In genomic region chr5:68048783-68049182, GRCm38 (mm10) we compare ENCODE assay signal across 11 mouse cellular contexts. TPM values are rescaled to one million over a fixed set of nuclear protein-coding genes. Genes with fewer than 3 reads are reported as not detected.
DNase-seq lines count a peak whose midpoint lies in the region; ATAC-seq and TF ChIP-seq lines count a peak whose summit lies in the region.
"Had no signal": no experiment of that assay in that cellular context is flagged by ENCODE, and none has a peak within 500 bp of the region (broad histone marks: within the 10 kb centered on the region; RNA-seq: fewer than 3 reads in every experiment).

No protein-coding gene starts in this region.

- WGBS in hindbrain, postnatal 0 days: 53% methylated on average over 4 of the region's 4 CpGs
- 57% methylated on average over 4 of the region's 4 CpGs for WGBS in hindbrain, embryonic 12.5 days

- TF ChIP-seq CTCF in hindbrain, postnatal 0 days (IDR thresholded peaks at IDR 0.05; ENCODE audit: low read depth): no peak
- no peak for TF ChIP-seq CTCF in CH12.LX (conservative IDR thresholded peaks at IDR 0.05 in 1 of 2, IDR thresholded peaks at IDR 0.05 in 1 of 2; ENCODE audit: low read depth in 2 of 2, low read length in 2 of 2)

- TF ChIP-seq EP300 in CH12.LX (IDR thresholded peaks at IDR 0.05; ENCODE audit: low read length): peak; percentile 32; the same call in 1 of the 2 replicates

- no peaks in the 10 kb centered on the region for H3K27me3 ChIP-seq in hindbrain, postnatal 0 days (ENCODE audit: insufficient read depth, low read length)
- no peaks in the 10 kb centered on the region for H3K27me3 ChIP-seq in hindbrain, embryonic 12.5 days
- no peaks in the 10 kb centered on the region for H3K27me3 ChIP-seq in CH12.LX (replicated peaks)

- no peak for DNase-seq in hindbrain, postnatal 0 days (ENCODE audit: low spot score)
- DNase-seq in CH12.LX (ENCODE audit: extremely low read depth): no peak
- DNase-seq in brain, adult 2 months (ENCODE audit: low read depth, low spot score): peak; percentile 96
- DNase-seq in kidney, adult 9 months: peak; percentile 1
- DNase-seq in thymus, postnatal 0 days (ENCODE audit: low spot score): no peak
- no peak for DNase-seq in left cerebral cortex, postnatal 25 days (ENCODE audit: low spot score in 2 of 2)
- no peak for DNase-seq in embryo, embryonic 9.5 days (ENCODE audit: extremely low spot score)
- DNase-seq: gastrocnemius, postnatal 25 days had no signal

- no peak overlapping the region for H3K4me2 ChIP-seq in hindbrain, postnatal 0 days (ENCODE audit: low read depth, low read length)
- no peak overlapping the region for H3K4me2 ChIP-seq in hindbrain, embryonic 12.5 days (replicated peaks)
- H3K4me2 ChIP-seq in CH12.LX (ENCODE audit: insufficient read depth, low read depth, poor library complexity, severe bottlenecking): no peak overlapping the region

- TF ChIP-seq POLR2A in CH12.LX (IDR thresholded peaks at IDR 0.05; ENCODE audit: low read depth, low read length): no peak

- dilution Hi-C loops in CH12.LX (cut with MboI; ENCODE audit: extremely low pct_ligation_motif_present, extremely low pct_unique_long_range_greater_than_20kb, low sequenced_read_pairs): no loop called here

- no peaks in the 10 kb centered on the region for H3K79me2 ChIP-seq in CH12.LX (replicated peaks; ENCODE audit: control insufficient read depth, extremely low read depth, insufficient read depth, poor library complexity, severe bottlenecking)

- no peaks in the 10 kb centered on the region for H3K36me3 ChIP-seq in hindbrain, postnatal 0 days (ENCODE audit: insufficient read depth, low read length)
- H3K36me3 ChIP-seq in hindbrain, embryonic 12.5 days: no peaks in the 10 kb centered on the region
- H3K36me3 ChIP-seq in CH12.LX (replicated peaks in 1 of 2; ENCODE audit: control insufficient read depth in 1 of 2, insufficient read depth in 1 of 2, low read length in 1 of 2): no peaks in the 10 kb centered on the region

- no peak overlapping the region for H3K9ac ChIP-seq in hindbrain, postnatal 0 days (replicated peaks; ENCODE audit: low read length)
- H3K9ac ChIP-seq in hindbrain, embryonic 12.5 days: no peak overlapping the region
- H3K9ac ChIP-seq in CH12.LX (ENCODE audit: insufficient read depth, low read depth): no peak overlapping the region

- ATAC-seq in hindbrain, postnatal 0 days: no peak
- no peak for ATAC-seq in hindbrain, embryonic 12.5 days (ENCODE audit: low FRiP score)

- H3K9me3 ChIP-seq in hindbrain, postnatal 0 days (ENCODE audit: low read length): no peaks in the 10 kb centered on the region
- no peaks in the 10 kb centered on the region for H3K9me3 ChIP-seq in hindbrain, embryonic 12.5 days (replicated peaks)
- no peaks in the 10 kb centered on the region for H3K9me3 ChIP-seq in CH12.LX (replicated peaks; ENCODE audit: low read length)

- intact Hi-C loops in left cerebral cortex, postnatal 25 days (cut with DNase I): no loop called here

- no peak overlapping the region for H3K4me3 ChIP-seq in hindbrain, postnatal 0 days (ENCODE audit: low read length)
- no peak overlapping the region for H3K4me3 ChIP-seq in hindbrain, embryonic 12.5 days
- no peak overlapping the region for H3K4me3 ChIP-seq in CH12.LX (replicated peaks in 1 of 3; ENCODE audit: low read depth in 2 of 3, low read length in 2 of 3, poor library complexity in 1 of 3)

- no peak for TF ChIP-seq RAD21 in CH12.LX (IDR thresholded peaks at IDR 0.05; ENCODE audit: low read depth, low read length)

- H3K4me1 ChIP-seq in hindbrain, postnatal 0 days (ENCODE audit: insufficient read depth, low read length): peaks cover 4% of the 10 kb centered on the region; the same call in 1 of the 2 replicates
- peaks cover 7% of the 10 kb centered on the region for H3K4me1 ChIP-seq in hindbrain, embryonic 12.5 days
- peaks cover 5 to 27% of the 10 kb centered on the region in 2 experiments for H3K4me1 ChIP-seq in CH12.LX (ENCODE audit: control insufficient read depth in 1 of 2, insufficient read depth in 2 of 2)

- in situ Hi-C loops in CH12.LX (cut with MboI; ENCODE audit: low pct_ligation_motif_present, low pct_unique_long_range_greater_than_20kb, low sequenced_read_pairs): no loop called here

- peak overlapping the region; percentile 27; the same call in 1 of the 2 replicates for H3K27ac ChIP-seq in hindbrain, postnatal 0 days
- no peak overlapping the region for H3K27ac ChIP-seq in hindbrain, embryonic 12.5 days
- H3K27ac ChIP-seq in CH12.LX (ENCODE audit: insufficient read depth, low read depth): no peak overlapping the region

TF ChIP-seq in CH12.LX, 34 proteins besides CTCF, POLR2A, EP300 and RAD21:
- TF ChIP-seq IRF4 (IDR thresholded peaks at IDR 0.05; ENCODE audit: low read depth, low read length) (peak; percentile 38; the same call in 1 of the 2 replicates), UBTF (IDR thresholded peaks at IDR 0.05; ENCODE audit: low read depth, low read length) (no peak), KAT2A (IDR thresholded peaks at IDR 0.05; ENCODE audit: insufficient replicate concordance, low read length) (no peak)

RNA-seq across cellular contexts. Expression of gene Grxcr1, which starts 17.1 kb away (rescaled TPM):
- not detected in 2 replicates for total RNA-seq in hindbrain, postnatal 0 days (2014; rRNA removed)
- polyA plus RNA-seq in hindbrain, postnatal 0 days (2015; fragmentation: Nextera tagmentation; extraction: Ambion mirVana): 0.18 and 0.23 TPM in 2 replicates
- polyA plus RNA-seq in hindbrain, embryonic 12.5 days (2016; fragmentation: Nextera tagmentation; extraction: Ambion mirVana): 0.27 TPM in 1 of 2 replicates, not detected in the other
- total RNA-seq in CH12.LX (2012; rRNA removed): not detected in 2 replicates
- total RNA-seq in CH12.LX (2014; rRNA removed): not detected in 2 replicates
- polyA plus RNA-seq in CH12.LX (2012; ENCODE audit: insufficient read length, low read depth): not detected in 2 replicates
- not detected in 2 replicates for polyA plus RNA-seq in thymus, postnatal 0 days (2015; fragmentation: Nextera tagmentation; extraction: Ambion mirVana)
- not detected for total RNA-seq in left cerebral cortex, postnatal 25 days (2021)
- total RNA-seq: gastrocnemius, postnatal 25 days had no signal
- polyA plus RNA-seq: lung, embryonic 16.5 days; neural tube, embryonic 14.5 days had no signal

Comparison
In these comparisons a context has a peak if more than half of its experiments do, and no peak if none do; other contexts are left out.
1. DNase-seq: peak in brain, adult 2 months (single experiment) and kidney, adult 9 months (single experiment); none in hindbrain, postnatal 0 days (single experiment), CH12.LX (single experiment), thymus, postnatal 0 days (single experiment), left cerebral cortex, postnatal 25 days (0 of 2) and embryo, embryonic 9.5 days (single experiment).